Mouse (Mus musculus) C2C12 (cell line): ENCODE measurements around the gene Sin3b. TPM values are rescaled to one million over a fixed set of nuclear protein-coding genes. Genes with fewer than 3 reads are reported as not detected.
A peak's percentile ranks its signal among the peaks of the same experiment; 100 is the strongest.
"Not testable (repeated sequence)": the region's sequence is repeated elsewhere in the genome, so short reads cannot be mapped to it uniquely, and the experiment has no call there.

ENCODE experiments used
- H3K27me3 ChIP-seq: one replicate; pipeline ENCODE4 v1.6.1; 2011; ENCODE audit not compliant: control insufficient read depth, insufficient read depth, insufficient read length
- H3K36me3 ChIP-seq: one replicate; pipeline ENCODE4 v1.6.1; 2011; ENCODE audit not compliant: control insufficient read depth, insufficient read depth
- H3K4me3 ChIP-seq: one replicate; pipeline ENCODE4 v1.5.1; 2011; ENCODE audit warnings: mild to moderate bottlenecking, control low read depth; ENCODE audit not compliant: poor library complexity, insufficient read depth, severe bottlenecking
- H3K79me2 ChIP-seq: one replicate; pipeline ENCODE4 v1.6.1; 2011; ENCODE audit not compliant: control insufficient read depth, insufficient read depth
- H3K79me3 ChIP-seq: one replicate; pipeline ENCODE4 v1.6.1; 2011; ENCODE audit warnings: low read depth, control low read depth
- H3ac ChIP-seq: one replicate; pipeline ENCODE3; 2011; ENCODE audit warnings: low read depth; ENCODE audit not compliant: control insufficient read depth, insufficient read length
- CEBPB ChIP-seq: IDR thresholded peaks from one replicate; pipeline ENCODE4 v1.6.1; 2011; ENCODE audit warnings: low read depth, mild to moderate bottlenecking, control low read depth, moderate library complexity
- CTCF ChIP-seq: IDR thresholded peaks from one replicate; pipeline ENCODE4 v1.5.1; 2011; ENCODE audit not compliant: control insufficient read depth, insufficient read depth, insufficient read length
- FOSL1 ChIP-seq: IDR thresholded peaks from one replicate; pipeline ENCODE4 v1.8.0; 2011; ENCODE audit warnings: mild to moderate bottlenecking, low read length; ENCODE audit not compliant: poor library complexity, insufficient read depth, severe bottlenecking
- MAX ChIP-seq: IDR thresholded peaks from one replicate; pipeline ENCODE4 v1.6.1; 2011; ENCODE audit warnings: mild to moderate bottlenecking, control low read depth
- MYOD1 ChIP-seq: IDR thresholded peaks from one replicate; pipeline ENCODE4 v1.6.1; 2011; ENCODE audit warnings: low read depth; ENCODE audit not compliant: control insufficient read depth, insufficient read length
- MYOG ChIP-seq: IDR thresholded peaks from one replicate; pipeline ENCODE4 v1.6.1; 2011; ENCODE audit not compliant: control insufficient read depth, insufficient read length; ENCODE audit errors: extremely low read depth
- USF1 ChIP-seq: IDR thresholded peaks from one replicate; pipeline ENCODE4 v1.6.1; 2011; ENCODE audit warnings: low read depth, mild to moderate bottlenecking, control low read depth, moderate library complexity
- polyA plus RNA-seq: library from polyadenylated mRNA; unstranded; fragments of >200 nt; fragmentation: generic; extraction: Trizol; gene quantifications from one replicate; pipeline ENCODE4 v1.2.1, GENCODE M21; 2012; ENCODE audit warnings: missing spikeins

Sin3b gene
- polyA plus RNA-seq, 1 experiment: 140 TPM

- no peaks in the 10 kb centered on the region for H3K79me3 ChIP-seq
- no peaks in the 10 kb centered on the region for H3K79me2 ChIP-seq
- no peak overlapping the region for H3K4me3 ChIP-seq
- H3ac ChIP-seq: no peak overlapping the region
- no peaks in the 10 kb centered on the region for H3K36me3 ChIP-seq
- no peak for TF ChIP-seq USF1
- TF ChIP-seq MYOG: no peak
- peak; percentile 2 for TF ChIP-seq MYOD1
- TF ChIP-seq CTCF: no peak
- H3K27me3 ChIP-seq: peaks cover 7% of the 10 kb centered on the region
Measured at GRCm38 (mm10) chr8:72682051-72682687, 40.9 kb upstream of the Sin3b start.

GRCm38 (mm10) chr8:72683010-72683521 is 40.0 kb upstream of the Sin3b start:
- TF ChIP-seq FOSL1: no peak
- no peak for TF ChIP-seq USF1
- no peak for TF ChIP-seq MAX
- TF ChIP-seq CTCF: no peak
- TF ChIP-seq MYOG: no peak
- TF ChIP-seq CEBPB: no peak
- TF ChIP-seq MYOD1: no peak
- H3K36me3 ChIP-seq: no peaks in the 10 kb centered on the region
- H3K79me3 ChIP-seq: no peaks in the 10 kb centered on the region
- no peak overlapping the region for H3K4me3 ChIP-seq
- H3K79me2 ChIP-seq: no peaks in the 10 kb centered on the region
- H3K27me3 ChIP-seq: peaks cover 7% of the 10 kb centered on the region
- H3ac ChIP-seq: no peak overlapping the region

GRCm38 (mm10) chr8:72683572-72684099 is 39.4 kb upstream of the Sin3b start:
- not testable (repeated sequence) for H3K79me3 ChIP-seq, H3K36me3 ChIP-seq, H3K27me3 ChIP-seq

GRCm38 (mm10) chr8:72698349-72698926 is 24.6 kb upstream of the Sin3b start:
- Histone ChIP-seq H3K79me2 (no peaks in the 10 kb centered on the region), H3K79me3 (no peaks in the 10 kb centered on the region), H3K36me3 (no peaks in the 10 kb centered on the region), H3K27me3 (no peaks in the 10 kb centered on the region), H3K4me3 (no peak overlapping the region), H3ac (no peak overlapping the region)
- TF ChIP-seq FOSL1: no peak
- TF ChIP-seq CTCF: no peak
- TF ChIP-seq CEBPB: no peak

More at GRCm38 (mm10) chr8:72683572-72684099, 39.4 kb upstream of the Sin3b start:
- not testable (repeated sequence) for H3K4me3 ChIP-seq, H3K79me2 ChIP-seq, H3ac ChIP-seq

- no peak overlapping the region for H3K4me3 ChIP-seq
- no peaks in the 10 kb centered on the region for H3K79me3 ChIP-seq
- no peak overlapping the region for H3ac ChIP-seq
- TF ChIP-seq FOSL1 (no peak), MYOD1 (no peak), USF1 (no peak), MAX (no peak), CTCF (no peak), MYOG (no peak), CEBPB (no peak)
- no peaks in the 10 kb centered on the region for H3K79me2 ChIP-seq
- H3K36me3 ChIP-seq: no peaks in the 10 kb centered on the region
- H3K27me3 ChIP-seq: peaks cover 15% of the 10 kb centered on the region
Measured at GRCm38 (mm10) chr8:72712569-72712968, 10.5 kb upstream of the Sin3b start.

- Histone ChIP-seq H3K79me2 (no peaks in the 10 kb centered on the region), H3ac (no peak overlapping the region), H3K4me3 (no peak overlapping the region), H3K36me3 (no peaks in the 10 kb centered on the region), H3K79me3 (no peaks in the 10 kb centered on the region), H3K27me3 (peaks cover 11% of the 10 kb centered on the region)
- TF ChIP-seq MAX (no peak), CEBPB (no peak), MYOD1 (no peak), FOSL1 (no peak), USF1 (no peak), MYOG (no peak), CTCF (no peak)
Measured at GRCm38 (mm10) chr8:72716594-72716993, 6.5 kb upstream of the Sin3b start.
